Mouse (Mus musculus) liver, embryonic 11.5 days (tissue): Measurements from ENCODE around the gene Kansl3. TPM values are rescaled to one million over a fixed set of nuclear protein-coding genes. Genes with fewer than 3 reads are reported as not detected.

Experiments
- ATAC-seq: fragments of 200-750 bp; cut with Nextera tagmentation; replicated peaks from 2 replicates; pipeline ENCODE4 v1.8.0; 2017; ENCODE audit warnings: moderate number of reproducible peaks, mild to moderate bottlenecking, moderate TSS enrichment, moderate library complexity; ENCODE audit not compliant: low FRiP score
- DNase-seq: peaks from one replicate; pipeline ENCODE4 v3.0.0-alpha.2; 2017; ENCODE audit warnings: low spot score
- H3K27ac ChIP-seq: fragments of 300-500 bp; sonication (generic); 2 replicates; pipeline ENCODE4 v1.5.1; 2014; ENCODE audit warnings: mild to moderate bottlenecking, low read depth, low read length, control low read depth
- H3K27me3 ChIP-seq: fragments of 300-500 bp; sonication (generic); replicated peaks from 2 replicates; pipeline ENCODE4 v1.6.1; 2014; ENCODE audit warnings: low read length, mixed read lengths; ENCODE audit not compliant: control insufficient read depth, insufficient read depth
- H3K36me3 ChIP-seq: fragments of 300-500 bp; sonication (generic); 2 replicates; pipeline ENCODE4 v1.6.1; 2014; ENCODE audit warnings: mild to moderate bottlenecking, low read length, moderate library complexity, mixed read lengths; ENCODE audit not compliant: control insufficient read depth, insufficient read depth
- H3K4me1 ChIP-seq: fragments of 300-500 bp; sonication (generic); replicated peaks from 2 replicates; pipeline ENCODE4 v1.6.1; 2014; ENCODE audit warnings: low read length, mixed read lengths; ENCODE audit not compliant: control insufficient read depth, insufficient read depth
- H3K4me2 ChIP-seq: fragments of 300-500 bp; sonication (generic); 2 replicates; pipeline ENCODE4 v1.6.1; 2014; ENCODE audit warnings: mild to moderate bottlenecking, control low read depth, moderate library complexity
- H3K4me3 ChIP-seq: fragments of 300-500 bp; sonication (generic); 2 replicates; pipeline ENCODE4 v1.5.1; 2014; ENCODE audit warnings: low read depth, low read length, control low read depth
- H3K9ac ChIP-seq: fragments of 300-500 bp; sonication (generic); 2 replicates; pipeline ENCODE4 v1.6.1; 2014; ENCODE audit warnings: low read depth, low read length, control low read depth
- H3K9me3 ChIP-seq: fragments of 300-500 bp; sonication (generic); 2 replicates; pipeline ENCODE4 v1.6.1; 2016; ENCODE audit warnings: low read length, inconsistent platforms, mixed read lengths; ENCODE audit not compliant: control insufficient read depth
- WGBS: fragments of 180-500 bp; shearing (Covaris S2); extraction: QIAGEN DNeasy Blood & Tissue Kit; methylation state at CpG from one replicate; pipeline ENCODE4 v1.1.7; 2014; 5-methylcytosine and 5-hydroxymethylcytosine counted together
- polyA plus RNA-seq: library from polyadenylated mRNA; unstranded; fragments of >200 nt; fragmentation: Nextera tagmentation; extraction: Ambion mirVana; gene quantifications from 2 replicates; pipeline ENCODE4 v1.2.1, GENCODE M21; 2014

Gene Kansl3
- polyA plus RNA-seq, result 27.9 and 29.2 TPM in 2 replicates

DNA sequence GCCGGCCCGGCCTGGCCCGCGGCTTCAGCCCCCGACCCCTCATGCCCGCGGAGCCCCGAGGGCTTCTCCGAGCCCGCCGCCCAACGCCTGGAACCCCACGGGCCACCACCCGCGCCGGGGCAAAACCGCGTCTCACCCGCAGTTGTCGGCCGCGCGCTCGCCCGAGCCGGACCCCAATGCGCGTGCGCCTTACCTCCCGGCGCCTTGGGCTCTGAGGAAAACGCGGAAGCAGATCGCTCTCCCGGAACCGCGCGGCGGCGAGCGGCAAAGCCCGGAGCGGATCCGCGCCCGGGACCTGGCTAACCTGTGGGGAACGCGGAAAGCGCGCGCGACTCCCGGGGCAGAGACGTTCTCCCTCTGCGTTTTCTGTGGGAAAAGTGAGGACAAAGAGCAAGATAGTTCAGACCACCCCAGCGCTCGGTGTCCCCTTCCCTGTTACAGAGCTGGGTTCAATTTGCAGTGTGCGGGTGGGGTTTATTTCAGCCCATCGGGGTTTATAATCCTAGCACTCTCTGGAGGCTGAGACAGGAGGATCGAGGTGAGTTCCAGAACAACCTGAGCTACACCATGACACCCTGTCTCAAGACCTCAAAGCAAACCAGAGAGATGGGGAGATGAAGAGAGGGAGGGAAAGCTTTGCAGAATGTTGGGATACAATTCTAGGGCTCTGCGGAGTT, at the start of gene Kansl3:
Gene Kansl3, minus strand, starts transcription at position 213 of the 677 bp plus-strand sequence.
- WGBS, result 3% methylated on average over 61 of the region's 61 CpGs
- Histone ChIP-seq H3K27ac (peak within 1 kb of the TSS; percentile 74), H3K36me3 (peaks cover 9% of the 10 kb centered on the region; the same call in 1 of the 2 replicates), H3K9me3 (no peaks in the 10 kb centered on the region), H3K4me3 (peak within 1 kb of the TSS; percentile 77), H3K27me3 (peaks cover 4% of the 10 kb centered on the region; the same call in 1 of the 2 replicates), H3K4me2 (peak within 1 kb of the TSS; percentile 89), H3K4me1 (peaks cover 13% of the 10 kb centered on the region), H3K9ac (peak within 1 kb of the TSS; percentile 86)
- ATAC-seq (peak; percentile 87), DNase-seq (peak; percentile 96)

DNA sequence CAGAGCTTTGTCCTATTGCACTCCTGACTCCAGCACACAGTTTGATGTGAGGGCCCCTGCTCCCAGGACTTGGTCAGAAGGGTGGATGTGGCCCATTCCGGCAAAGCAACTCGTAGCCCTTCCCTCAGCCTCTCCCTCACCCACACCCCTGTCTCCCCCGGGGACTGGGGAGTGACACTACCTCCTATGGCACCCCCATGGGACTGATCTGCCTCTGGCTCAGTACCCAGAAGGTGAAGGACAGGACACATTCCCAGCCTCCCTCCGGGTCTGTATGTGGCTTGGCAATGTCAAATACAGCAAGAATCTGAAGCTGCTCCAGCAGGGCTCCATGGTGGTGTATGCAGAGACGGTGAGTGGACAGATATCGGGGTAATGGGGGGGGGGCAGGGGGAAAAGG, 35.5 kb upstream of the Kansl3 start:
- no peak overlapping the region for H3K4me3 ChIP-seq
- no peak overlapping the region for H3K27ac ChIP-seq
- 80% methylated on average over 6 of the region's 6 CpGs for WGBS
- H3K4me2 ChIP-seq, result no peak overlapping the region
- H3K36me3 ChIP-seq, result no peaks in the 10 kb centered on the region
- H3K27me3 ChIP-seq, result no peaks in the 10 kb centered on the region
- DNase-seq (no peak), ATAC-seq (no peak)
- H3K9me3 ChIP-seq, result no peaks in the 10 kb centered on the region
- H3K9ac ChIP-seq, result no peak overlapping the region
- no peaks in the 10 kb centered on the region for H3K4me1 ChIP-seq

DNA sequence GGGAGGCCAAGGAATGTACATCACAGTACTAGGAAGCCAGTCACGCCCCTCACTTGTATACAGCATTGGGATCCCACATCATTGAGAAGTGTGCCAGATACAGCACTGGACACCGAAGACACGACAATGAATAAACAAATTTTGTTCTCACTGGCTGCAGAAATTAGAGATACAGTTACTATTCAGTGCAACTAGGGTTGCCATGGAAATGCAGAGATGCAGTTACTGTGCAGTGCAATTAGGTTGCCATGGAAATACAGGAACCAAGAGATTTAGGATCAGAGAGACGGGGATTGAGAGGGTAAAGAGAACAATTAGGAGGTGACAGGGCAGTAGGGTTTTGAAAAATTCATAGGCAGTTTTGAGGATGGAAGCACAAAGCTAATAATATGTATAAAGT, 32.5 kb upstream of the Kansl3 start:
- DNase-seq, result no peak
- no peak overlapping the region for H3K4me2 ChIP-seq
- H3K27me3 ChIP-seq, result no peaks in the 10 kb centered on the region
- no peak overlapping the region for H3K27ac ChIP-seq
- WGBS, result 79% methylated on average over 4 of the region's 4 CpGs
- H3K4me1 ChIP-seq, result no peaks in the 10 kb centered on the region
- no peaks in the 10 kb centered on the region for H3K9me3 ChIP-seq
- H3K4me3 ChIP-seq, result no peak overlapping the region
- H3K9ac ChIP-seq, result no peak overlapping the region
- no peaks in the 10 kb centered on the region for H3K36me3 ChIP-seq
- no peak for ATAC-seq

DNA sequence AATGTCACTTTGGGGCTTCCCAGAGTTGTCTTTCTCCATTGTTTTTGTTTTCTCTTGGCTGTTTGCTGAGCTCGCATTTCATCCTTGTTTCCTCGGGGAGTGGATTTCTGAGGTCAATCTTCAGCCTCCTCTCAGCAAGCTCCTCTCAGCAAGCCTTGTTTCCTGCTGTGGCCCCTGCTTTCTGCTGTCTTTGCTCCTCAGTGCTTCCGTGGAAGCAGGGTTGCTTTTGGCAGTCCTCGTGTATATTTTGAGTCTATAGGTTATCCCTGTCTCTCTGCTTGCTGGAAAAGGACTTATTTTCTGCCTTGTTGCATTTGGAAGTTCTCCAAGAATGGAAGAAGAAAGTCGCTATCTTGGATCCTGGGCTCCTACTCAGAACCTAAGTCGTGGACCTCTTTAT, 28.1 kb upstream of the Kansl3 start:
- Histone ChIP-seq H3K4me2 (no peak overlapping the region), H3K9ac (no peak overlapping the region), H3K4me3 (no peak overlapping the region), H3K4me1 (no peaks in the 10 kb centered on the region), H3K27ac (no peak overlapping the region), H3K36me3 (no peaks in the 10 kb centered on the region), H3K9me3 (no peaks in the 10 kb centered on the region), H3K27me3 (no peaks in the 10 kb centered on the region)
- ATAC-seq (no peak), DNase-seq (no peak)
- 31% methylated on average over 6 of the region's 6 CpGs for WGBS

DNA sequence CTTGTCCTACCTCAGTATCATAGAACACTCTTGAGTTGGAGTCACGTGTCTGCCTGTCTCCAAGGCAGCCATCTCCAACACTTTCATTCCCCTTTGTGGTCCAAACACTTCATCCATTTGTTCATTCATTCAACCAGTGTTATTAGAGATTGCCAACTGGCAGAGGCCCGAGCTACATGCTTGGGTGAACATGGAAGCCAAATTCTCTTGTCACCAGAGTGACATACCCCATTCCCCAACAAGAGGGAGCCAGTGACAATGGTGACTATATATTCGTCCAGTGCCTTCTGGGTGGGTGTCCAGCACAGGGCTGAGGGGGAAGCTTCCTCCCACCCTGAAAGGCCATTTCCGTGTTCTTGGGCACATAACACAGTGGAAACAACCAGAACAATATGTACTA, 10.6 kb upstream of the Kansl3 start:
- Histone ChIP-seq H3K4me3 (no peak overlapping the region), H3K9ac (no peak overlapping the region), H3K27ac (no peak overlapping the region), H3K9me3 (no peaks in the 10 kb centered on the region), H3K4me2 (no peak overlapping the region), H3K27me3 (0 out of 2 replicates have a peak, but pooled peaks cover 1% of the 10 kb centered on the region), H3K4me1 (no peaks in the 10 kb centered on the region), H3K36me3 (no peaks in the 10 kb centered on the region)
- 66% methylated on average over 4 of the region's 4 CpGs for WGBS
- DNase-seq, result no peak
- no peak for ATAC-seq

DNA sequence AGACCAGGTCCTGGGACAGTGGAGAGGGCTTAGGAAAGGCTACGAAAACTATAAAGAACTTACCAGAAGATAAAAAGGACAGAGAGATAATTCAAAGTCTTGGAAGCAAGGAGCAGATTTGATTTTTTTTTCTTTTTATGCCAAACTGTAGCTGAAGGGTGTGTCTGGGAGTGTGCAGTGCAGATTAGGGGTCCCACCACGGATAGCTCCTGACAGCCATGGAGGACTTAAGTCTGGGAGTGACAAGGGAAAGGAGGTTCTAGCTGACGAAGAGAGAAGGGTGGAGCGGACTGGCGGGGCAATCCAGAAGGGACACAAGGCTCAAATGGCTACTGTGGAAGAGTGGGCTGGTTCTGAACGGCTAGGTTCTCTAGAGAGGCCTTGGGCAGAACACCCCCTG, 9.9 kb upstream of the Kansl3 start:
- no peak for DNase-seq
- ATAC-seq, result peak; percentile 45; the same call in 1 of the 2 replicates
- no peak overlapping the region for H3K9ac ChIP-seq

DNA sequence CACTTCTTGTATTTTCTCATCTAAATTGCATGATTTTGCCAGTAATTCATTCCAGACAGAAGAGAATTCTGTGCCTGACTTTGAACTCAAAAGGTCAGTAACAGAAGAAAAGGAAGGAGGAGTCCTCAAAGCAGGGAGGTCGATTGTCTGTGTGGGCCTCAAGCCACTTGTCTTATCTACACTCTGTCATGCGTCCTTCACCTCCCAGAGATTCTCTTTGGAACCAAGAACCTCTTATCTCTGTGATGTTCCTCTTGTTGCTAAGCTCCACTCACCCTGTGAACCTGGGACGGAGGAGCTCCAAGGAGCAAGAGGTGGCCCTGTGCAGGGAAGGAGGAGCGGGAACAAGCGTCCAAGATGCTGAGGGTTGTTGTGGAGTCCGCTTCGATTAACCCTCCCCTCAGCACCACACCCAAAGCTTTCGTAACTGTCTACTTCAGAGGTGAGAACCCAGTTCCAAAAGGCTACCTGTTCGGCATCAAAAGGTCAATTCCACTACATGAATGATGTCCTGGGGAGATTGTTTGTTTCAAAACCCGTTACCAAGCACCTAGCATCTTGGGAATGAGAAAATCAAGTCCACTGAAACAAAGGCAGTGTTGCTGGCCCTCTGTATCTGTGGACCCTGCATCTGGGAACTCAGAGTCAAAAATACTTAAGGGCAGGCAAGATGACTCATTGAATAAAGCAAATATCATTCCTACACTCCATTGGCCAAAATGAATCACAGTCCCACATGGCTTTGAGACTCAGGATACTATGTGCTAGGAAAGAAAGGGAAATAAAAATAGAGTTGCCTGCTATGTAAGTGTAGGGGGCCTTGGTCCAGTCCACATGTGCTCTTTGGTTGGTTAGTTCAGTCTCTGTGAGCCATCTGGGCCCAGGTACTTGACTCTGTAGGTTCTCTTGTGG, 3.2 kb upstream of the Kansl3 start, which contains the start of gene Fer1l5:
Gene Fer1l5, plus strand, starts transcription at position 358 of the 912 bp plus-strand sequence.
- peaks cover 13% of the 10 kb centered on the region for H3K4me1 ChIP-seq
- no peaks in the 10 kb centered on the region for H3K9me3 ChIP-seq
- WGBS, result 60% methylated on average over 10 of the region's 10 CpGs
- H3K9ac ChIP-seq, result no peak within 1 kb of the TSS
- H3K27ac ChIP-seq, result no peak within 1 kb of the TSS
- peaks cover 8% of the 10 kb centered on the region; the same call in 1 of the 2 replicates for H3K27me3 ChIP-seq
- H3K4me2 ChIP-seq, result no peak within 1 kb of the TSS
- ATAC-seq (no peak), DNase-seq (no peak)
- H3K4me3 ChIP-seq, result no peak within 1 kb of the TSS
- no peaks in the 10 kb centered on the region for H3K36me3 ChIP-seq

More for the DNA sequence above, 9.9 kb upstream of the Kansl3 start:
- no peak overlapping the region for H3K4me3 ChIP-seq
- WGBS, result 45% methylated on average over 6 of the region's 6 CpGs
- H3K9me3 ChIP-seq, result no peaks in the 10 kb centered on the region
- H3K4me2 ChIP-seq, result no peak overlapping the region
- H3K36me3 ChIP-seq, result no peaks in the 10 kb centered on the region
- 0 out of 2 replicates have a peak, but pooled peaks cover 4% of the 10 kb centered on the region for H3K27me3 ChIP-seq
- no peak overlapping the region for H3K27ac ChIP-seq
- H3K4me1 ChIP-seq, result no peaks in the 10 kb centered on the region

DNA sequence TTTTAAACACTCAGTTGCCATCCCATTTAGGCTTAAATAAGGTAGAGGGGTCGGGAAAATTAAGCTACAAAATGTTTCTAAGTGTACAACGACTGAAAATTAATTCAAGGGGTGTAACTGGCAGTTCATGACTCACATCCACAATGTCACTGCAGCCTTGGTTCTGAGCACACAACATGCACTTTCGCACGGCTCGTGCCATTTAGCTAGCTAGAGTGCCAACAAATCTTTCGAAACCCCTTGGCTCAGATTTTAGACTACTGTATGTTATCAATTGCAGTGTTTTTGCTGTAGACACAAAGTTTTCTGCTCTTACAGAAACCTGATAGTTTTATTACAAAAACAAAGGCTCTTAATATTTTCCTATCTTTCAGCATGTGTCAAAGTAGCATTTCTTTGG, 1.9 kb upstream of the Kansl3 start:
- no peak overlapping the region for H3K4me3 ChIP-seq
- H3K4me1 ChIP-seq, result peaks cover 13% of the 10 kb centered on the region
- peaks cover 8% of the 10 kb centered on the region; the same call in 1 of the 2 replicates for H3K27me3 ChIP-seq
- no peaks in the 10 kb centered on the region for H3K9me3 ChIP-seq
- 80% methylated on average over 6 of the region's 6 CpGs for WGBS
- no peak overlapping the region for H3K27ac ChIP-seq
- no peak for DNase-seq
- no peak overlapping the region for H3K9ac ChIP-seq
- H3K36me3 ChIP-seq, result peaks cover 3% of the 10 kb centered on the region; the same call in 1 of the 2 replicates
- no peak for ATAC-seq
- H3K4me2 ChIP-seq, result no peak overlapping the region
